Mouse (Mus musculus): ENCODE measurements around the gene Ifitm7.
"Not testable (repeated sequence)": the region's sequence is repeated elsewhere in the genome, so short reads cannot be mapped to it uniquely, and the experiment has no call there.

The Ifitm7 gene

DNA sequence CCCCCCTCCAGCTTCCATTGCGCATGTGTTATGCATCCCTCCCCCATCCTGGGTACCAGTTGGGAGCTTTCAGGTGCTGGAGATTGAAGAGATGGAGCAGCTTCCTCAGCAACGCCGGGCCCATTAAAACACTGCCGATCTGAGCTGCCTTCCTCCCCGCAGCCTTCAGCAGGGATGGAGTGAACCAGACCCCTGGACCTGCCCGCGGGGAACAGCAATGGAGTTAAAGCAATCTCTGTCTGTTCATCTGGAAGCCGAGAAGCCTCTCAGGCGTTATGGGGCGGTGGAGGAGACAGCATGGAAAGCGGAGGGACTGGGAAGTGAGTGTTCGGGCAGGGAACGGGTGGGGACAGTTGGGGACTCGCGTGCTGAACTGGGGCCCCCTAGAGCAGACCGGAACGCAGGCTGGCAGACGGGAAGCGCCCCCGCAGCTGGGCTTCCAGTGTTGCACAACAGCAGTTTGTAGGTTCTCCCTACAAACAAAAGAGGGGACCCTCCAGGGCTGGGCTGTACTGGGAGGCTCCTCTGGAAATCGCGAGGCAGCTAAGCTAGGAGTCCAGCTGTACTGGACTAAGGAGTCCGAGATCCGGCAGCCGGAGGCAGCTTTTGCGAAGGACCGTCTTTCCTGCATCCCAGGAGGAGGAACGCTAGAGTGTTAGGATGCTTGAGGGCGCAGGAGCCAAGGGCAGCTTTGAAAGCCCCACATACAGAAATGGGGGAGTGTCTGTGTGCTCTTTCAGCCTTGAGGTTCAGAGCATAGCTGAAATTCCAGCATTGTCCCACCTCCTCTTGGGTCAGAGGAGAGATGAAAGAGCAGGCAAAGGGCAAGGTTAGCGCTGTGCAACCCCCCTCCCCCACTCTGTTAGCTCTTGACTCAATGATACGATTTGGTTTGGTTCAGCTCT lies at the start of gene Ifitm7, which contains the start of gene 2900011O08Rik:
Ifitm7 (minus strand) TSS at position 315 of the 905 bp plus-strand sequence.
2900011O08Rik (plus strand) TSS at position 31 of the 905 bp plus-strand sequence.
- DNase-seq (ENCODE audit: low read depth, low spot score), result no peak

- DNase-seq (ENCODE audit: low read depth, low spot score), result no peak
Measured at GRCm38 (mm10) chr16:14033076-14033475, 46.4 kb upstream of the Ifitm7 start.

- no peak for DNase-seq (ENCODE audit: low read depth, low spot score)
Measured at GRCm38 (mm10) chr16:14030650-14031049, 44.0 kb upstream of the Ifitm7 start.

DNA sequence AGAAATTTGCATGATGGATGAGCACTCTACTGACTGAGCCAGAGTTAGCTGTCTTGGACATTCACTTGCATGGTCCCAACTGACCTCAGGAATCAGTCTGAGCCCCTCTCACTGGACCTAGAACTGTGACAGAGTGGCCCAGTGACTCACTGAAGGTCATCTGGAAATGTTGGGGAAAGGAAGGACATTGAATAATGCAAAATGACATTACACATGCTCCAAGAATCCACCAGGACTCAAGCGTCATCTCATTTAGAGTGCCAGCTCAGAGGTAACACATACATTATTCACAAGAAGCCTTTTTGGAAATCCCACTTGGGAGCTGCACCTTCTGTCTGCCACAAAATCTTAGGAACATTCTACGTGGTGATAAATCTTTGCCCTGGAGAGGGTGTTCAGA lies 43.2 kb upstream of the Ifitm7 start:
- no peak for DNase-seq (ENCODE audit: low read depth, low spot score)

GRCm38 (mm10) chr16:14029072-14029471 lies 42.4 kb upstream of the Ifitm7 start:
- DNase-seq (ENCODE audit: low read depth, low spot score), result no peak

DNA sequence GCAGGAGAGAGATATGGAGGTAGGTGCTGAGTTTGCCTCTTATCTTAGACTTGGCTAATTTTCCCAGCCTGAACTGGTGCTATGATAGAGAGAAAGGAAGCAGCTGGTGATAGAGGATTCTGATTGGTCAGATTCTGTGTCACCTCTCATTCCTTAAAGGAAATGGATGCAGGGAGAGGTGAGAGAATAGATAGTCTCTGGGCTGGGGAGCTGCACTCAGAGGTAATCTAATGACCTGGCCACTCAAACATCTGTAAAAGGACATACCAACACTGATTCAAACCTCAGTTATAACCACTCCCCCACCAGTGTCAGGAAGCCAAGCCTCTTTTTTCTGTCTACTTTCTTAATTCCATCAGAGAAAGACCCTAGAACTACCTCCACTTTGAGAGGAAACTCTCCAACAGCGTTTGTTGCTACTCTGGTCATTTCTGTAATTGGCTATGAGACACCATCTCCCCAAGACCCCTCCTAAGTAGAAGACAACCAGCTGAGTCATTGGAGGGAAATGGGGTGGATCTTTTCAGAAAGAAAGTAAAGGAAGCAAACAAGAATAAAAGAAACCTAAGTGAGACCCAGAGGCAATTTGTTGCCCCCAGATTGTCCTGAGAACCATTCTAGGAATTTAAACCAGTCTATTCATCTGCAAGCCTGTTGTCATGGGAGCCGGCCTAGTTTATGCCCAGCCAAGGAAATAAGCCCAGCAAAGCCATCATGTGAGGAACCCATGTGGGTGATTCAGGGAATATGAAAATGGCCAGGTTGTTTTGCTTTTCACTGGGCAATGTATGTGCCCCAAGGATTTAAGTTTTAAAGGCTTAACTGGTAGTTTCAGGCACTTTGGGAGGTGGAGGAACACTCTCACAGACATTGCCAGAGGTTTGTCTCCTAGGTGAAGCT lies 38.7 kb upstream of the Ifitm7 start:
- DNase-seq (ENCODE audit: low read depth, low spot score), result no peak

DNA sequence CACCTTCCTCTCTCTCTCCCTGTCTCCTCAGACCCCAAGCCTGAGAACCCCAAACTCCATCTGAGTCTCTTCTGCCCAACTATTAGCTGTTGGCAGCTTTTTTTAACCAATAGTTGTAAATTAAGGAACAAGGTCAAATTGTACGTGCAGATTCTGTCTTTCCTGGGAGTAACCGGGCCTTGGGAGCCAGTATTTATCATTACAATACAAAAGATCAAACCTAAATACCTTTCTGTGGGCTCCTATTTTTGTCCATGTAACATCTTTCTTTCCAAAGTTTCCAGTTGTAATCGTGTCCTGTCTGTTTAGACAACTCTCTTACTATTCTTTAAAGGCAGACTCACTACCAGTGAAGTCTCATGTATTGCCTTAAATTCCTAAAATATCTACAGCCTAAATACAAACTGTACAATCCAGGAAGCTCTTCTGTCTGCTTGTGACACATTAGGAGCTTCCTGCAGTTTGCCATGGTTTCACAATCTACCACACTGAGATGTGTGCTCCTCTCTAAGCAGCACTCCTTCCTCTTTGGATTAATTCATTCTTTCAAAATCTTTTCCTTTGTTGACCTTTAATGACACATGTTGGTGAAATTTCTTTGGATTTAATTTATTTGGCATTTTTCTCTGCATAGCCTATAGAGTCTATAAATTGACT lies 34.6 kb upstream of the Ifitm7 start:
- DNase-seq (ENCODE audit: low read depth, low spot score), result no peak

DNA sequence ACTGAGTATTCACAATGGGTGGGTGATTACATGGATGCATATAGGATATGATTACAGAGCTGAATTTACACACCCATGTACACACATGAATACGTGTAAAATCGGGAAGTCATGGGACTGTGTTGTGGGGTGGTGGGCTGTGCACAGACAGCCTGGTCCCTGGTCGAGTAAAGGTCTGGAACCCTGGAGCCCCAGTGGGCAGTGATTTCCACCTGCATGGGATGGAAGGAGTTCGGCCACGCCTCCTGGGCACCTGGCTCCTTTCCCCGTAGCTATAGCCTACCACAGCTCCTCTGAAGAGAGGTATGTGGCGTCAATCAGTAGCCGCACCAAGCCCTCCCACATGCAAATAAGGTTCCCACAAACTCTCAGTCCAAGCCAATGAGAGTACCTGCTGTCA lies 30.6 kb upstream of the Ifitm7 start:
- no peak for DNase-seq (ENCODE audit: low read depth, low spot score)

DNA sequence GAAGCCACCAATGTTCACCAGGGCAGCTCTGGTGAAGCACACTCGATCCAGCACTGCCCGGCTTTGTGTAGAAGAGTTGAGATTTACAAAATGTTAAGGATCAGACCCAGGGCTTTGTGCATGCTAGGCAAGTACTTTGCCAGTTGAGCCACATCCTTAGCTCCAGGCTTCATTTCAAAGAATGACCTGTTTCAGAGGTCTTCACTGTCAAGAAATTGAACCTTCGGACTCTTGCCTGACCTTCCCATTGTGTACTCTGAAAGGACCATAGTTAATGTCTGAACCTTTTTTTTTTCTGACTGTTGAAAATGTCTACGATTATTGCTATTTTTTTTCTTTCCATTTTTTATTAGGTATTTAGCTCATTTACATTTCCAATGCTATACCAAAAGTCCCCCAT lies 23.3 kb upstream of the Ifitm7 start:
- DNase-seq (ENCODE audit: low read depth, low spot score), result no peak

DNA sequence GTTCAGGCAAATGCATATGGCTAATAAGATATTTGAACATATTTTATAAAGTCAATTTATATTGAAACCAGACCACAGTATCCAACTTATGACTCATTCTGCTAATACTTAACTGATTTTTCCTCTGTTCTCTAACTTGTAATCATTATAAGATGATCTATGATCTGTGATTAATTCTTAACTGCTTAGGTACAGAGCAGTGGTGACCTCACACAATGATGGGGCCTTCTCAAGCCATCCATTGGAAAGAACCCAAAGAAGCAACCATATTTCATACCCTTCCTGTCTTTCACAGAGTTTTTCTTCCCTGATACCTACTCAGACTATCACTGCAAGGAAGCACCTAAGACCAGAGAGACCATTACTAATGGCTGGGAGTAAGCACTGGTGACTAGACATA lies 22.0 kb upstream of the Ifitm7 start:
- no peak for DNase-seq (ENCODE audit: low read depth, low spot score)

DNA sequence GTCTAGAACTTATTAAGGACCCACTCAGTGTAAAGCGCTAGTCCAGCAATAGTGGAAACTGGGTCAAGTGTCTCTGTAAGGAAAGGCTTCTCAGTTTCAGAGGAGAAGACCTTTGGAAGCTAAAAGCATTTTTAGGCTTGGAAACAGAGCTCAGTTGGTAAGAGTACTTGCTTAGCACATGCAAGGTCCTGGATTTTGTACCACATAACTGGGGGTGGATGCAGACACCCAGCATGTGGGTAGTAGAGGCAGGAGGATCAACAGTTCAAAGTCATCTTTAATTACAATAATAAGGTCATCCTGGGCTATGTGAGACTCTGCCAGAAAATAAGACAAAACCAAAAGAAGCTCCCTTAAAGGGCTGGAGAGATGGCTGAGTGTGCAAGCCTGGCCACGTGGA lies 21.4 kb upstream of the Ifitm7 start:
- DNase-seq (ENCODE audit: low read depth, low spot score), result no peak

- no peak for DNase-seq (ENCODE audit: low read depth, low spot score)
Measured at GRCm38 (mm10) chr16:14005266-14005665, 18.6 kb upstream of the Ifitm7 start.

DNA sequence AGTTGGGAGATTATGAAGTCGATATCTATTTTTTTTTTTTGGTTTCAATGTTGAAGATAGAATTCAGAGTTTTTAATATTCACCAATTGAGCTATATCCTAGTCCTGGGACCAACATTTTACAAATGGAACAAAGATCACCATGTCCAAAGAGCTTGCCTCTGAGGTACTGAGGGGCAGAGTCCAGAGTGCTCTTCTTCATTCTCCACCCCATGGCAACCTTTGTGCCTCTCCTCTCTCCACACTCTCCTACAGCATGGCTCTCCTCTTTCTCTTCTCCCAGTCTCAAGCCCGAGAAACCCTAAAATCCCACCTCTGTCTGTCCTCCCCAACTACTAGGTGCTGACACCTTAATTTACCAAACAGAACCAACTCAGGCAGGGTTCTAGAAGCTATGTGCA lies 18.0 kb upstream of the Ifitm7 start:
- DNase-seq (ENCODE audit: low read depth, low spot score), result no peak

DNA sequence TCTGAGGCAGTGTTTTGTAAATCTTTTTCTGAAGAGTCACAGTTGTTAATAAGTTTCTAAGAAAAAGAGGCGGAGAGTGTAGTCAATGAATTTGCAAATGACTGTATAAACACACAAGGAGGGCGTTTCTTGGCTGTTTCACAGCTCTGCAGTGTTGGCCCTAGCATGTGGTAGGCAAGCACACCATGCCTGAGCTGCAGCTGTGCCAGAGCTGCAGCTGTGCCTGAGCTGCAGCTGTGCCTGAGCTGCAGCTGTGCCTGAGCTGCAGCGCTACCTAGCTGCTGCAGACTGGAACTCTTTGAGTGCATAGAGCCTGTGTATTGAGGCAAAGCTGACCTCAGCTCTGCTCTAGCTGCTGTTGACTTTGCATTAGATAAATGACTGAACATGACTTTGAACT lies 17.5 kb upstream of the Ifitm7 start:
- no peak for DNase-seq (ENCODE audit: low read depth, low spot score)

- DNase-seq (ENCODE audit: low read depth, low spot score), result no peak
Measured at GRCm38 (mm10) chr16:14003386-14004130, 16.9 kb upstream of the Ifitm7 start.

- no peak for DNase-seq (ENCODE audit: low read depth, low spot score)
Measured at GRCm38 (mm10) chr16:13994502-13994901, 7.8 kb upstream of the Ifitm7 start.

GRCm38 (mm10) chr16:13994076-13994475 lies 7.4 kb upstream of the Ifitm7 start:
- no peak for DNase-seq (ENCODE audit: low read depth, low spot score)

- DNase-seq (ENCODE audit: low read depth, low spot score), result no peak
Measured at GRCm38 (mm10) chr16:13992518-13993248, 6.0 kb upstream of the Ifitm7 start.

DNA sequence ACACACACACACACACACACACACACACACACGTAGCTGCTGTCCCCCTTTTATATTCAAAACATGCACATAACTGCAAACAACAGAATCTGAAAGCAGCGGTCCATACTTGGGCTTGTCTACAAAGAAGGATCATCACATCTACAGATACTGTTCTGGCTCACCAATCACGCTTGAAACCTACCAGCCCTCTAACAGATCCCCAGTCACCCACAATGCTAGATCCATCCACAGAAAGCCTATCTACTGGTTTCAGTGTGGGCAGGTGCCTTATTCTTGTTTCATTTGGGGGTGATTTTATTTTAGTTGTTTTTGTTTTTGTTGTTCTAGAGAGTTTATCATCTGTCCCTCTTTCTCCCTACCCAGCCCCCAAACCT lies 503 bp downstream of the Ifitm7 start:
- no peak for DNase-seq (ENCODE audit: low read depth, low spot score)

DNA sequence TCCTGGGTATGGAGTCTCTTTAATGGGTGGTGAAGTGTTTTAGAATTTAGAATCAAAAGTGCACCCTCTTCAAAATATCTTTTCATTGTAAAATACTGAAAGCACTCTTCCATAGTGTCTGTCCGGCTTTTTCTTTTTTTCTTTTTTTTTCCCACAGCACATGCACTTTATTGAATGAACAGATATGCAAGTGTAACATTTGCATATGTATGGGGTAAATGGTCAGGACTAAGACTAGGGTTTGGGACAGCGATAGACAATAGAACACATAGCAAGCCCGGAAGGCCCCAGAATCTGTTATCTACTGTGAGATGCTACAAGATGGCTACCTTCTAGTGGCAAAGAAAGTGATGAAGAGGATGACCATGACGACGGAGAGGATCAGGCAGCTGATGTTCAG lies 3.5 kb downstream of the Ifitm7 start:
- DNase-seq (ENCODE audit: low read depth, low spot score), result no peak

- not testable (repeated sequence) for DNase-seq (ENCODE audit: low read depth, low spot score)
Measured at GRCm38 (mm10) chr16:13981726-13982125, 5.0 kb downstream of the Ifitm7 start.

All from c-Kit-negative CD71-positive TER-119-positive erythroid progenitor cells, embryonic 14.5 days (primary cell).